Mouse (Mus musculus) lung, postnatal 0 days (tissue): ENCODE data around the gene Gatad2b.

Experiments
- CTCF ChIP-seq: IDR thresholded peaks from 2 replicates; pipeline ENCODE4 v1.5.1; 2016; ENCODE audit warnings: antibody characterized with exemption, mild to moderate bottlenecking
- EP300 ChIP-seq: IDR thresholded peaks from 2 replicates; pipeline ENCODE4 v1.6.1; 2016; ENCODE audit warnings: antibody characterized with exemption, mild to moderate bottlenecking, control low read depth

- TF ChIP-seq CTCF (no peak), EP300 (no peak)
These were observed 14.8 kb upstream of the Gatad2b start for GRCm38 (mm10) chr3:90278211-90278610.
